Mouse (Mus musculus): Measurements from ENCODE around the gene Btbd35f27. TPM values are rescaled to one million over a fixed set of nuclear protein-coding genes. Genes with fewer than 3 reads are reported as not detected.
"Not testable (repeated sequence)": the region's sequence is repeated elsewhere in the genome, so short reads cannot be mapped to it uniquely, and the experiment has no call there.

Btbd35f27 gene
- polyA plus RNA-seq (2012; ENCODE audit: insufficient read depth, insufficient read length, low replicate concordance, missing spikeins): not detected in 2 replicates

DNA sequence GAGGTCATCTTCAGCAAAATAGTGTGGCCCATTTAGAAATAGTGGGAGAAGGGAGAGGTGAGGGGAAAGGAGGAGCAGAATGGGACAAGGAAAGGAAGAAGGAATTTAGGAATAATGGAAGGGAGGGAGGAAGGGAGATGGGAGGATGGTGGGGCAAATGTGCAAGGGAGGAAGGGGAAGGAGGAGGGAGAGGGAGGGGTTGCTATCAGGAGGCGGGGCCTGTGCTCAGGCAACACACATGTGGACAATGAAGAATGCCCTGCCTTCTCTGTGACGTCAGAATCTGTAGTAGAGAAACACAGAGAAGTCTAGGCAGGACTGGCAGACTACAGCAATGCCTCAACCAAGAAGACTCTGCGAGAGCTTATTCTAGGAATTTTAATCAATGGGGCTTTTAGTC, at the start of gene Btbd35f27:
Btbd35f27 (plus strand) TSS at position 301 of the 400 bp plus-strand sequence.
- H3K4me3 ChIP-seq (ENCODE audit: insufficient read depth, low read depth, low read length); H3K4me1 ChIP-seq (ENCODE audit: control insufficient read depth, insufficient read depth, low read length); H3K27ac ChIP-seq (ENCODE audit: insufficient read depth, low read depth, low read length): not testable (repeated sequence)
- WGBS: 76% methylated on average over 2 of the region's 3 CpGs

Other genes with a start within 250 kb of the Btbd35f27 start
- gene Btbd35f4, start 151.6 kb upstream of the Btbd35f27 start, polyA plus RNA-seq (2012; ENCODE audit: insufficient read depth, insufficient read length, low replicate concordance, missing spikeins): not detected in 2 replicates

All from olfactory bulb, adult 2 months (tissue).